Mouse (Mus musculus): ENCODE results near the gene Acp7.
A peak's percentile ranks its signal among the peaks of the same experiment; 100 is the strongest.

Gene Acp7

DNA sequence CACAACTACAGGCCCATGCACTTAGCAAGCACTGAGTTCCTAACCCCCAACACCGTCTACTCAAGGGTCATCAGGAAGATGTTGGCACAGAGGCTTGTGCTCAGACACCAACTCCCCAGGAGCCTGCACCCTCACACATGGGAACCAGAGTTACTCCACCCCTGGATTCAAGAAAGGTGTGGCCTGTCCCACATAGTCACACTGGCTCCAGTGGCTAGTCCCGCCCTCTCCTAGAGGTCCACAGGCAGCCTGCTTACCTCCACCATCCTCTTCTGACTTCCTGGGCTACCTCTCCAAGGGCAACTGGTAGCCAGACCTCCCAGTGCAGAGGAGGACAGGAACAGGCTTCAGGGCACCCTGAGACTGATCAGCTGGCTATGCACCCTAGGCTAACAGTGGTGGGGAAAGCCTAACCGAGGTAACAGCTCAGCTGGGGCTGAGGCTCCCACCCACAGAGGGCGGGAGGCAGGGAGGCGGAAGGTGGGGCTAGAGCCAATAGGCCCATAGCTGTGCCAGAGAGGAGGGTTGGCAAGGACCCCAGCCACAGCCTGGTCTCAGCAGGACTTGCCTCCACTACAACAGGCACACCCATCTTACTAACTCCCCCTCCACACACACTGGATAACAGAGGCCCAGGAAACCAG lies 54.7 kb downstream of the Acp7 start:
- no peak for DNase-seq (ENCODE audit: low read depth, low spot score)

DNA sequence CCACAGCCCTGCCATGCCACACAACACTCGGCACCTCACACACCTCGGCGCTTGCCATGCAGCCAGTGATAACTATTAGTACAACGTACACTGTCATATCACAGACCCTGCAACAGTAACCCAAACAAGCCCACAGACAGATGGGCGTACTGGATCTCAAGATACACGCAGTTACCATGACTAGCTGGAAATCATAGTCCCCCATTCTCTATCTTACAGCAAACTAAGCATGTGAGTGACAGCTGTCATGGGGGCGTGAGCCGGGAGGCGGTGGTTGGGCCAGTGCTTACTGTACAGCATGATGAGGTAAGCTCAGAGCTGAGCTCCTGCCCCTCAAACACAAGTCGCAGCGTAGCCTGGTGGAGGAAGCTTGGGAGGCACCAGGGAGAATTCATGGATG lies 55.5 kb downstream of the Acp7 start:
- DNase-seq (ENCODE audit: low read depth, low spot score): no peak

DNA sequence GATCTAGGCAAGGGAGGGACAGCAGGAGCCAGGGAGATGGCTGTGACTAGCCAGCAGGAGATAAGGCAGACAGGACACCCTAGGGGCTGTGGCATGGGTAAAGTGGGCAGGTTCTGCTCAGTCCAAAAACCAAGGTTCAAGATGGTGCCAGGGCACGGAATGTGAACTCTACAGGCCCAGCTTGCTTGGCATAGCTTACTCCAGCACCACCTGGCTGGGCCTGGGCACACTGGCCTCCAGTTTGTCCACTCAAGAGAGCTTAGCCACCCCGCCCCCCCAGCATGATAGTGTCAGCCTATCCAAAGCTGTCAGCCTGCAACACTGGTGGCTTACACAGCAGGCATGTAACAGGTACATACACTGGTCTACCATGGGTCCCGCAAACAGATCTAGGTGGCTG lies 57.9 kb downstream of the Acp7 start:
- DNase-seq (ENCODE audit: low read depth, low spot score): no peak

DNA sequence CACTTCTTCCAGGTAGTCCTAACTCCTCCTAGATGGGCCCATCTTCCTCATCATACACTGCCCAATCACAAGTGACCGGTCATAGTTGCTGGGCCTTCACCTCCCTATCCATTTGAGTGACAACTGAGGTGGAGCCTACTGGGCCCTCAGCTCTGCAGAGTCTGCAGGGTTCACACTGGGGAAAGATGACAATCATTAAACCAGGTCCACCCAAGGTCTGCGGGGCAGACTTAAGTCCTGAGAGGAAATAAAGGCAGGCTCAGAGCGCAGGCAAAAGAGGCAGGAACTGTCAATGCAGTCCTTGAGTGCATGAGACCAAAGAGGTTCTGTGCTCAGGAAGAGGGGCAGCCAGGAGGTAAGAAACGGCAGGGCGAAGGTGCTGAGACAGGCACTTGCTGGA lies 58.4 kb downstream of the Acp7 start:
- DNase-seq (ENCODE audit: low read depth, low spot score): no peak

DNA sequence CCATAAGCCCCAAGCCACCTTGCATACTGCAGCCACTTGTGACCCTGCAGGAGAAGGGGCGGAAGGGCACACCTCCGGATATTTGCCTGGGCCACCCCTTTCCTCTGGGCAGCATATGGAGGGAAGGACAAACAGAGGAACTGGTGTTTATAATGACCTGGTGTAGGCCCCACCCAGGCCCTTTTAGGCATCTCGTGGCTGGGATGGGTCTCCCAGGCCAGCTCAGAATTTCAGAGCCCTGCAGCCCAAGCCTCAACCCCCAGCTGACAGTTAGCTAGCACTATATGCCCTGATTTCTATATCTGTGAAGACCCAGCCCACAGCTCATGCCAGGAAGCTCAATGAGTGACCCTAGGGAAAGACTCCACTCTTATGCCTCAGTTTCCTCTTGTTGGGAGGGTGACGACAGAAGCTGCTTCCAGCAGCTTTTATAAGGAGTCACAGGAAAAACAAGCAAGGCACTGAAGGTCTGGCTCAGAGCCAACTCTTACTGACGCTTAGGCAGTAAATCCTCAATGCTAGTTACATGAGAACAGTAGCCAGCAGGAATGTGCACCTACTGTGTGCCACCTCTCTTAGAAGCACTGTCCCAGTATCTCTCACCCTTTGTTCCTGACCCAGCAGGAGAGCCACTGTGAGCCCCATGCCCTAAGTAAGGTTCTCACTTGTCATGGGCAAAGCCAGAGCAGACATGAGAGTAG lies 60.0 kb downstream of the Acp7 start:
- DNase-seq (ENCODE audit: low read depth, low spot score): no peak

DNA sequence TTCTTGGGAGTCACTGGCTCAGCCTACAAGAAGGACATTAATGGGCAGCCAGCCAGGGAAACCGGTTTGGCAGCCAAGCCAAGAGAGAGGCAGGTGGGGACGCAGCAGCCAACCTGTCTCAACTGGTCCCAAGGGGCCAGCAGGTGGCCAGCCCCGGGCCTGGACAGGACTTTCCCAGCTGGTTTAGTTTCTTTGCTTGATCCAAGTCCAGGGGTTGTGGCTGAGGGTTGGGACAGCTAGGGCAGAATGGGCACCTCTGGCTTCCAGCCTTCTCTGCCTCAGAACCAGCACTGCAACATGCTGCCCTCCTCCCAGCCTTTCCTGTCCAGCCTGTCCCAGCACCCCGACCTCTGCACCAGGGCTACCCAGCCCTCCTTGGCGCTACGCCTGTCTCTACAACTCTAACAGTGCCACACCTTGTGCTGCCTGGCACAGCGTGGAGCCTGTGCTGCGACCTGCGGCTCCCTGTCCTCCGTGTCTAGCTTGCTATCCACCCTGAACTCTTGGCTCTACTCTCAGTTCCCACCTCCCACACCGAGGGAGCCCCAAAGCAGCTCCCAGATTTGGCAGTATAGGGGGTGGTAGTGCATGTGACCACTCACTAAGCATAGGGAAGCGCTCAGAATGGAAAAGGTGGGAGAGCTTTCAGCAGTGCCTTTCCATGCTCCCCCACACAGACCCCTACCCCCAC lies 60.7 kb downstream of the Acp7 start:
- no peak for DNase-seq (ENCODE audit: low read depth, low spot score)

DNA sequence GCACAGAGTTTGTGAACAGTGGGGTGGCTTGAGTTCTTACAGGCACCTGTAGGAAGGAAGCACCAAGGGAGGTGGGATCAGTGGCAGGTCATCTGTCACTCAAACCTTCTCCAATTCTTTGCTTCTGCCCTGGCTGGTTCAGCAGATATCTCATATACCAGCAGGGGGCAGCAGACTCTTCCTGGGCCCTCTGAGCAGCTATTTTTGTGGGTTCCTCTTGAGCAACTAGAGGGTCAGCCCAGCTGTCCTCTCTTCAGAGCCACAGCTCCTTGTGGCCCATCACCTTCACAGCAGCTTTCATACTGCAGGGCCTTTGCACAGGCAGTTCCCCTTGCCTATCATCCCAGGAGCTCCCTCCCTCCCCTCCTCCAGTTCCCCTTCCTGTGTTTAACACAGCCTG lies 62.9 kb downstream of the Acp7 start:
- DNase-seq (ENCODE audit: low read depth, low spot score): peak; percentile 70

DNA sequence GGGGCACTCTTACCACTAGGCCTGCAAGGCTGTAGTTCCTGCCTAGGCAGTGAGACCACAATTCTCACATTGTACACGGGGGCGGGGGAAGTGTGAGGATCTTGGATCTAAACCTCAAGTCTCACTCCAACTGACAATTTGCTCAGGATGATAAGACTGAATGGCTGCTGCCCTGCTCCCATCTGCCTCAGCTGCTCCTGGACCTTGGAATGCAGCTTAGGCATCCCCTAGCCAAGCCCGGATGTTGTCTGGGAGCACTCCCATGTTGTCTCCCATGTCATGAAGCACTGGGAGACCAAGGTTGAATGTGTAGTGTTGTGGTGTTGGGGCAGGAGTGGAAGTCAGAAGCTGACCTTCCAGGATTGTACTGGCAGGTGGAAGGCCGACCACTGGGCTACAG lies 63.6 kb downstream of the Acp7 start:
- DNase-seq (ENCODE audit: low read depth, low spot score): no peak

DNA sequence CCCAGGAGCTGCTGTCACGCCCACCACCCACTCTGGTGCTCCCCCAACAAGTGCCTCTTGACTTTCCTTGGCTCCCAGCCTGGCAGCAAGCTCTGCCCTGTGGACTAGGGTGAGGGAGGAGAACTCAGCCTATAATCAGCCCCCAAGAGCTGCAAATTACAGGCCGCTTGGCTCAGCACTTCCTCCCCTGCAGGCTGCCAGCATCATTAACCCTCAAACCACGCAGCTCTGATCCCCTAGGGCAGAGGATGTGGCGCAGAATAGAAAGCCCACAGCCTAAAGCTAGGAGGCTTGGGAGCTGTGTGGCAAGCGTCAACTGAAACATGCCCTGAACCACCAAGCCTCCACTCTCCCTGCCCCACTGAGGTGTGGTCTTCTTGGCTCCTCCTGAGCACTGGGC lies 65.7 kb downstream of the Acp7 start:
- DNase-seq (ENCODE audit: low read depth, low spot score): no peak

DNA sequence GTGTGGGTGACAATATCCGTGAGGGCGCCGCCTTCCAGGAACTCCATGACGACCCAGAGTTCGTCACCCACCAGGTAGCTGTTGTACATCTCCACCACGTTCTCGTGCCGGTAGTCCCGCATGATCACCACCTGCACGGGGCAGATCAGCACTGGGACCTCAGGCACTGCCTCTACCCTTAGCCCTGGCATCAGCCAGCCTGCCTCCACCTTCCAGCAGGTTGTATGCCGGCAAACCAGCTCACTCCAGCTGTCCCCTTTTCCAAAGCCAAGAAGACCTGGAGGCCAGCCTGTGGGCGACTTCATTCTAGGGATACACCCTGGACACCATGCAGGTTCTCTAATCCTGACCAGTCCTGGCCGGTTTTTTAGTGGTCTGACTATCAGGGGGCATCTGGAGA lies 68.2 kb downstream of the Acp7 start:
- DNase-seq (ENCODE audit: low read depth, low spot score): no peak

DNA sequence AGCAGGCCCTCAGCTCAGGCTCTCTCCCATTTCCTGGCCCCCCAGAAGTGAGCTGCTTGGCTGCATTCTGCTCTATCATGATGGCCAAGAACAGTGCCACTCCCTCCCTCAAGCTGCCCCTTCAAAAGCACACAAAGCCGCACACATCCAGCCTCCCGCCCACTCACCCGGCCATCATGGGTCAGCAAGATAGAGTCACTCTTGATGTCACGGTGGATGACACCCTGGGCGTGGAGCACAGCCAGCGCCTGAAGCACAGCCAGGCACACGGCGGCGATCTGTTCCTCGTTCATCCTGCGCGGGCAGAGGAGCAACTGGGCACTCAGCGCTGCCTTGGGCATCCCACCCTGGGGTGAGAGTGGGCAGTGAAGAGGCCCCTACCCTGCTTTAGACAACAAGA lies 68.8 kb downstream of the Acp7 start:
- DNase-seq (ENCODE audit: low read depth, low spot score): no peak

DNA sequence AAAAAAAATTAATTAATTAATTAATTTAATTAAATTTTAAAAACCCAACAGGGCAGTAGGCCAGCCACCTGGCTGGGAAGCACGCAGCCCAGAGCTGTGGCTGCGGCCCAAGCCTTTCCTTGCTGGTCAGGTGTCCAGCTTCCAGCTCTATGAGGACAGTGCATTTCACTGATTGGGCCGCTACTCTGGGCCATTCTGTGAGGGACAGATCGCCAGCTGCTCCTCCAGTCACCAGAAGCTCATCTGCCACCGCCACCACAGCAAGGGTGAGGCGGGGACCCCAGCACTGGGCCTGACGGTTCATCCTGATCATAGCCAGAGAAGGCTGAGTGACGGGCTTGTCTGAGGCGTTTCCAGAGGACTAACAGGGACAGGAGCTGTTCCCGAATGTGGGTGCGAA lies 69.2 kb downstream of the Acp7 start:
- no peak for DNase-seq (ENCODE audit: low read depth, low spot score)

DNA sequence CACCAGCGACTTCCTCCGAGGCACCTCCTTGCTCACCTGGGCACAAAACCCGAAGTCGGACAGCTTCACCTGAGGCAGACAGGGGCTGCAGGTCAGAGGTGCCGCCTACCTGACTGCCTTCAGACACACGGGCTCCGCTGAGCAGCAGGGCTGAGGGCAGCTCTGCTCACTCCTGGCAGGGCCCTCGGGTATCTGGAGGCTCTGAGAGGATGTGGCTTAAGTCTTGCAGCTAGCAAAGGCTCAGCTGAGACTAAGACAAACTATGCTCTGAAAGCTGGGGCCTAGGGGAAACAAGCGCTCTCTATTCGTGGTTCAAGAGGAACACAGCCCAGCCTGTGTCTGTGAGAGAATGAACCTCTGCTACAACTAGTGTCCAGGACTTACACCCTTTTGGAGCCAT lies 70.3 kb downstream of the Acp7 start:
- no peak for DNase-seq (ENCODE audit: low read depth, low spot score)

DNA sequence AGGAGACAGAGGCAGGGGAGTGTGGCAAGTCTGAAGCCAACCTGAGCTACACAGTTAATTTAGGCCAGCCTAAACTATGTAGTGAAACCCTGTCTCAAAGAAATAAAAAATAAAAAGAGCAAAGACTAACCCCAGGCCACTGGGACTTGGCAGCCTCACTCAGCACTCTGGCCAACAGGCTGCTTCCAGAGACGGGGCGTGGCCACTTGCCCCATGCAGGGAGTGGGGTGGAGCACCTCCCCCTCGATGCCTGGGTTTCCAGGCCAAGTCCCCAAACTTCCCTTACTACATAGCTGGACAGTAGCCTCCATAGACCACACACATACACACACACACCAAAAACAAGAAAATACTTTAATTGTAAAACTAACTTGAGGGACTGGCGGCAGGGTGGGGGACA lies 72.6 kb downstream of the Acp7 start:
- DNase-seq (ENCODE audit: low read depth, low spot score): no peak

DNA sequence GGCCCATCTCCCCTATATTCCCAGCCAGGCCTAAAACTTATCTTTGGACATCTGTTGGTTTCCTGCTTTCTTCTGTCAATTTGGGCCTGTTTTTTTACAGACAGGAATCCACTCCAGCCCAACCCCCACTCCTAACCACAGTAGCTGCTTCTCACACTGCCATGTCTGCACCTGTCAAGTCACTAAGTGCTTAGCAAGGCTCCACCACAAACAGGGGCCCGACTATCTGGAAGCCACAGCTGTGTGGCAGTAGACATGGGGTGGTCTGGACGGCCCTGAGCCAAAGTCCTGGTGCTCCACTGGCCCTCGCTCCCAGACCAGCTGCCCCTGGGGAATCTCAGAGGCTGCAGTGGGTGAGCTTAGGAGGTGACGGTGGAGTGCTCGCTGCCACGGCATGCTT lies 73.4 kb downstream of the Acp7 start:
- DNase-seq (ENCODE audit: low read depth, low spot score): no peak

All from A20 (cell line).